Mouse (Mus musculus) layer of hippocampus, adult 11-12 months (tissue): ENCODE results near the gene Gli3.

Experiments used
- DNase-seq: peaks from one replicate; pipeline ENCODE4 v3.0.0; 2022; ENCODE audit warnings: low spot score

Gli3 gene

GRCm38 (mm10) chr13:15664580-15665201 lies 201.7 kb downstream of the Gli3 start:
- DNase-seq: no peak

DNA sequence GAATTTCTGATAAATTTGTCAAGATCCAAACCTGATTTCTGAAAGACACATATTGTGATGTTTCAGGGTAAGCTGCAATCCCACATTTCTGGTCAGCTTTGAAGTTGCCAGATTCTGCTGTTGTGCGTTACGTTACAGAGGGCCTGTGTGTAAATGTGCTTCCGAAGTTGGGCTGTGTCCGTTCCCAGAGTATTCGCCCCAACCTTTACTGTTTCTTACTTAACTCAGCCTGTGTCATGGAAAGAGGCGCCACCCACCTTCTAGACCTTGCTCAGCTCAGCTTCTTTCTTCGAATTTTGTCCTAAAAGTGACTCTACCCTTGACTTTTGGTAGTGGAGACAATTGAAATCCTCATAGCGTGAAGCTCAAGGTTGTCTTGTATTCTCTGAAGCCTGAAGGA lies 202.5 kb downstream of the Gli3 start:
- no peak for DNase-seq

DNA sequence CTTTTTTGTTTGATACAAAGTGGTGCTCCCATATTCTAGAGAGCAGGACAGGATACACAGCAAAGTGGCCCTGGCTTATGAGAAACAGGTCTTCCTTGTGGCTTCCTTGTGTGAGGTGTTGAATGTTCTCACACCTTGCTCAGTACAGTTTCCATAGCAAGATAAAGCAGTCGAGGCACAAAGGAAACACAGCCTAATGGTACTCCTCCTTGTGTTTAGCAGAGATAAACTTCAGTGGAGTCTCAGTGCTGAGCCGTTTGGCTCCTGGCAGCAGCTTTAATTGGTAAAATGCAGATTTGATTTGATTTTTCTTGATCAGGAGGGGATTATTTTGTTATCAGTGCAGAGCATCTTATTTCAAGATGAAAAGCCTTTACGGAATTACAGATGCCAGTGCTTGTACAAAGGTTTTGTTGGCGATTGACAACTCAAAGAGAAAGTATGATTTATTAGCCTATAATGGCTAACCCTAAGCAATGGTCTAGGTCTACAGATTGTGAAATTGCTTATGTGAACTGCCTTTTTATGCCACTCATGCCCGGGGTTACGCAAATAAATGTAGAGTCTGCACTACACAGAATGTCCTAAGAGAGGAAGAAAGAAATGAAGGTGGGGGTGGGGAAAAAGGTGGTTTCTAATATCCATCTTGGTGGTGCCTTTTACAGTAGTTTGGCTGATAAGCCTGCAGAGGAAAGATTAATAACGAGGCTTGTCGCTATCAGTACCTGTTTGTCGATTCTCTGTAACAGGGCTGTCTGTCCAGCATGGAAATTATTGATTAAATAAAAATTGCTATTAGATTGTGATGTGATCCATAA lies 207.3 kb downstream of the Gli3 start:
- DNase-seq: no peak

DNA sequence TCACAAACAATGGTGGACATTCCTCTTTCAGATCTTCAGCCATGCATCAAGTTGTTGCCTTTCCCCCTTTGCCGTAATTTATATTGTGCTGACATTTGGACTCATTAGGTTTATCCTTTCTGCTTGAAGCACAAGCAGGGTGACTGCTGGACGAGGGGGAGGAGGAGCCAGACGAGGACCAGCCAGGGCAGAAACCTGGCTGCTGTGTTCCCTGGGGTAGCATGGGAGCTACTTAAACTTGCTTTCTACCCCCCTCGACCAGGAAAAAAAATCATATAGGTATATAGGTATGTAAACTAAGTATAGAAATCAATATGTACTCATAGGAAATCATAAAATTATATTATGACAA lies 207.9 kb downstream of the Gli3 start:
- no peak for DNase-seq

DNA sequence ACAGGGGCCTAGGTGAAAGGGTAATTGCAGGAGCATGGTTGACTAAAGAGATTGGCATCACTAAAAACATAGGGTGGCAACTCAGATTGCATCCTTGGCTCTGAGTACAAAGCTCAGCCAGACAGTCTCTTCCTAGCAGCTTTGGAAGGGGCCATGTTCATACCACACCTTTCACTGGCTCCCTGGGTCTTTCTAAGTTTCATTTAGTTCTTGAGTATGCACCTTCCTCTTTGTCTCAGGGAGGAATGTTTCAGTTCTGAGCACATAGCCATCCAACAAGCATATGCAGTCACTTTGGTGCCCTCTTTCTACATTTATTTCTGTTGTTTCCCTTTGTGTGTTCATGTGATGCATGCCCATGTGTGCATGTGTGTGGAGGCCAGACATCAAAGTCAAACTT lies 212.4 kb downstream of the Gli3 start:
- DNase-seq: no peak

DNA sequence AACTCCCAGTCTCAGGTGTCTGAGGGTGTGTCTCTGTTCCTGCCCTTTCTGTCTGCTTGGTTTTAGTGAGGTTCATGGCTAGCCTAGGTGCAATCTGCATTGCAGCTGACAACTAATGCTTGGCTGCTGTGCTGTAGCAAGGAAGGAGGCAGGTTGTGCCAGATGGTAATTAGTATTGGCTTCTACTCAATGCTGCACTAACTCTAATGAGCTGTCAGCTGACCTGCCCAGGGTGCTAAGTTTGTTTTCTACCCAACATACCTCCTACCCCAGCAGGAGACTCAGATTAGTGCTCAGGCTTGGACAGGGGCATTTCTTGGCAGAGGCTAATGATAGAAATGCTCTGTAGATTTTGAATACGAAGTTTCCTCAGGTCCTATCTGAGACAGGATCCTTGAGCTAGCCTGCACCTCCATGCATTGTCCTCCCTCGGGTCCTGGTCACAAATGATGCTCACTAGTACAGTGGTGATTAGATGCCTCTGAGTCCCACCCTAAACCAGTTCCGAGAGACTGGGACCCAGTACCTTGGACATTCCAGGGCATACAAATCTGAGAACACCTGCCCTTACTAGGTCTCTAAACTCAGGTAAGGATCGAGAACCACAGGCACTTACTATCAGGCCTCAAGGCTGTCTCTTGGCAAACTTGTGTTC lies 214.2 kb downstream of the Gli3 start:
- peak; percentile 21 for DNase-seq

GRCm38 (mm10) chr13:15681530-15681929 lies 218.5 kb downstream of the Gli3 start:
- DNase-seq: no peak

GRCm38 (mm10) chr13:15683006-15683405 lies 220.0 kb downstream of the Gli3 start:
- DNase-seq: no peak

DNA sequence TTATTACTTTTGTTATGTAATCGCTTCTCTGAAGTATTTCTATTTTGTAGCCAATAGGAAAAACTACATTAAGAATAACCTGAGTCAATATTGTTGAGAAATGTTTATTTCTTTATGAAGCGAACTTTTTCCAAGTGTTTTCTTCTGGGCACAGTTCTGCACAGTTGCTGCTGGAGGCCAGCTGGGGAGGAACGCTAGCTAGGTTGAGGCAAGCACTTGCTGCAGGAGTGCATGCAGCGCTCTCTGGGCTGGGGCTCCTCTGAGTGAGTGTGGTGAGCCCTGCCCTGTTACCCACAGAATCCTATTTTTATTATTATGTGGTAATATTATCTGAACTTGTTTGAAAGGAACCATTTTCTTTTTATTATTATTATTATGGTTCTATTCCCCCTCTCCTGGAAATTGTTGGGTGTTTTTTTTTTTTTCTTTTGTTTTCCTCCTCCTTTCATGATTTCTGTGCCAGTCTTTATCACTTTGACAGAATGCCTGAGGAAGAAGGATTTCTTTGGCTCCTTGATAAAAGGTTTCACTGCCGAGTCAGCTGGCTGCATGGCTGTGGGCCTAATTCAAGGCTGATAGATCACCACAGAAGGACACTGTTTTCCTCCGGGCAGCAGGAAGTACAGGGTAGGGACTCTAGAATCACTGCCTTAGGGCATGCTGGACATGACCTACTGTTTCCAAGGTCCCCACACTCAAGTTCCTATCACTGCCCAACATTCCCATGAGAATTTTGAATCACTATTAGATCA lies 225.2 kb downstream of the Gli3 start:
- no peak for DNase-seq

GRCm38 (mm10) chr13:15688826-15689501 lies 225.9 kb downstream of the Gli3 start:
- DNase-seq: no peak

- no peak for DNase-seq
These were observed 228.9 kb downstream of the Gli3 start for GRCm38 (mm10) chr13:15691751-15692464.

DNA sequence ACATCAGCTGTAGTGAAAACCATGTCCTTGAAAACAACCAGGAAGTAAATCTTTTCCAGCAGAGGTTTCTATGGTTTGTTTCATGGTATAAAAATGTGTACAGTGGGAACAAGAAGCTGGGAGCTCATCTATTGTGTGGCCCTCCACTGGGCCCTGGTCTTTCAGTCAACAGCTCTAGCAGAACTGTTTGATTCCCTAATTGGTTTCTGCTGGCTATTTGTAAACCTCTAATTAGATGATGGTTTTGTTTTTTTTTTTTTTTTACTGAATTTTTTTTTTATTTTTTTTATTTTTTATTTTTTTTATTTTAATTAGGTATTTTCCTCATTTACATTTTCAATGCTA lies 229.4 kb downstream of the Gli3 start:
- DNase-seq: no peak

- DNase-seq: no peak
These were observed 235.2 kb downstream of the Gli3 start for GRCm38 (mm10) chr13:15698284-15698683.

DNA sequence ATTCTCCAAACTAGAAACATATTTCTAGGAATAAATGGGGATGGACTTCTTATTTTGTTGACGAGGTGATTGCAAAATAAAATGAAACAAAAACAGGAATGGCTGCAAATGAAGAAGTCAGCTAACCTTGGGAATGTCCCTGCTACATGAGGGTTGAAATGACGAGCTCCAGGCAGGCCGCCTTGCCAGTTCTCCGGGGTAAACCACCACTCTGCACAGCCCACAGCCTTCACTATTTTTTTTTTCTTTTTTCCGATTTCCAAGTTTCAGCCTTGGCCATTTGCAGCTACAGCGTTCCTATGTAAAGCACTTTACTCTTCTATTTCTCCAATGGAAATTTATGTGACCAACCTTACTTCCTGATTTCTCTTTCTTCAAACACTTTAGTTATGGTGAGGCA lies 236.1 kb downstream of the Gli3 start:
- DNase-seq: no peak

DNA sequence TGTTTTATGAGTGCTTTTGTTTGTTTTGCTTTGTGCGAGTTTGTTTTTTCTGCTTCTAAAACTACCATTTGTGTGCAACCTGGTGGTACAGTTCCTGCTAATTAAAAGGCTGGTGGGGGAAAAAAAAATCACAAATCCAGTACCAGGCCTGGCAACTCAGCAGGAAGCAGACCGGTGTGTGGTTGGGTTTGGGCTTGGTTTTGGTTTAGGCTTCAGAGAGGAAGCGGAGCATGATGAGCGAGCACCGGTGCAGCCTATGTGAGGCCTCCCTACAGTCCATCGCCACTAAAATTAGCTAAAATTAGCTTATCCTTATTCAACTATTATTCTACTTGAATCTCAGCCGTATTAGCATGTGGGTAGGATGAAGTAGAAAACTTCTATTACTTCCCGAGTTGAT lies 241.6 kb downstream of the Gli3 start:
- DNase-seq: no peak

- DNase-seq: no peak
These were observed 244.4 kb downstream of the Gli3 start for GRCm38 (mm10) chr13:15707481-15707881.

DNA sequence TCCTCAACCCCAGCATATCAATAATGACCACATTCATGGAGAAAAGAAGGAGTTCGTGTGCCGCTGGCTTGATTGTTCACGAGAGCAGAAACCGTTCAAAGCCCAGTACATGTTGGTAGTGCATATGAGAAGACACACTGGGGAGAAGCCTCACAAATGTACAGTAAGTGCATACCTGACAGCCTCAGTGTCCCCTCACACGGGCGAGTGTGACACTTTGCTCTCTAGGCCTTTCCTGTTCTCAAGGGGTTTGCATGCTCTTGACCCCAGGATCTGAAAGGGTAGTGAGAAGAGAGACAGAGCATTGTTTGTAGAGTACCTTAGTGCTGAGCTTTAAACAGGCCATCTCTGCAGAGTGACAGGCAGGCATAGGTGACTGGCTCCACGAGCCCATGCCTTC lies 250.5 kb downstream of the Gli3 start:
- no peak for DNase-seq

GRCm38 (mm10) chr13:15714331-15714725 lies 251.3 kb downstream of the Gli3 start:
- DNase-seq: no peak

DNA sequence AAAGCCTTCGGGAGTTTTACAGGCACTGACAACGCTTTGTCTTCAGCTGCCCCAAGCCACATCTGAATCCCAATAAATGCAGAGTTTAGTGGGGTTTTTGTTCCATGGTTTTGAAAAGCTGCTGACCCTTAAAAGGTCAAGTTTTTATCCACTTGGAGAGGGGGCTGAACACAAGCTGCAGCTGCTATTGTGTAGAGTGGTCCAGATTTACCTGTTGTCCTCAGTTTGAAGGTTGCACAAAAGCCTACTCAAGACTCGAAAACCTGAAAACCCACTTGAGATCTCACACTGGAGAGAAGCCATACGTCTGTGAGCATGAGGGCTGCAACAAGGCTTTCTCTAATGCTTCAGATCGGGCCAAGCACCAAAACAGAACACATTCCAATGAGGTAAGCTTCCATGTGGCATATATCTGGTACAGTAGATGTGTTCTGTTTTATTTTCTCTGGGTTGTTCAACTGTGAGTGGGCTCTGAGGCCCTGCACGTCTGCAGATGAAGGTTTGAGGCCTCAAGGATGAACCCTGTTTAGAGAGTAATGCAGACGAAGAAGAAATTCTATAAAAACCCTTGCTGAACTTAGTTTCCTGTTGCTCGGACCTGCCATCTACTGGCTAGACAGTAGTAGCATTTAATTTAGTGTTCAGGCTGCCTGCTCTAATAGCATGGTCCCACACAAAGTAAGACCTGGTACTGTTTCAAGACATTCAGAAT lies 251.8 kb downstream of the Gli3 start:
- peak; percentile 33 for DNase-seq

DNA sequence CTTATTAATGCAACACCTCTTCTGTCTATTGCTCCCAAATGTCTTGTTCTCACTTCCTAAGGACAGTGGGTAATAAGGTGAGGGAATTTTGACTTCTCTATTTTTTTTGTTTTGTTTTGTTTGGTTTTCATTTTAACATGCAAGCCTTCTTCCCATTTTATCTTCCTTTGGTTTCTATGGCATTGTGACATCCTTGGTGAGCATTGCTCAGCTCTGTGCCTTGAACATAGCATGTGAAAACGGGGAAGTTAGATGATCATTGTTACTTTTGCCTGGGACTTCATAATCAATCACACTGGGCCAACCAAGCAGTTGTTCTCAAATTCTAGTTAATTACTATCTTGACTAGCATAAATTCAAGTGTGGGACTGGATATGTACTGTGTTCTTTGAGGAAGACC lies 258.4 kb downstream of the Gli3 start:
- DNase-seq: no peak
